Mouse (Mus musculus): ENCODE measurements at regions not wholly inside any gene's neighbourhood (a gene's known extent, or its start where the extent isn't known, plus 50 kb on each side); places are given as distances from the start of the nearest gene placed in this dataset.

DNA sequence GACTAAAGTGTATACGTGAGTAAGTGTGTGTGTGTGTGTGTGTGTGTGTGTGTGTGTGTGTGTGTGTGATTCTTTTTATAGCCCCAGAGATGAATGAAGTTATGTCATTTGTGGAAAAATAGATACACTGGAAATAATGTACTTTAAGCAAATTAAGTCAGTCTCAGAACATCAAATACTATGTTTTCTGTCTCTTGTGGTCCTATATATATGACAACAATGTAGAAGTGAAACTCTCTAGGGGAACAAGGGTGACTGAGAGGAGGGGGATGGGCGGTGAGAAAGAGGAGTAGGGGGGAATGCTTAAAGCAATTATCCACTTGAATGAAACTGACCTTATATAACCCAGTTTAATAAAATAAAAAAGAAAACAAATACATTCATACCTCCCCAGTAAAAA, 285.5 kb downstream of the Pten start:
- TF ChIP-seq CTCF (IDR thresholded peaks at IDR 0.05; ENCODE audit: control insufficient read depth, insufficient read depth, low read length) = no peak
- TF ChIP-seq POLR2A (IDR thresholded peaks at IDR 0.05; ENCODE audit: borderline replicate concordance, control insufficient read depth, low read depth, low read length) = no peak

Data from bone marrow, adult 2 months (tissue).